Mouse (Mus musculus) urinary bladder, postnatal 36 days (tissue): ENCODE data around the gene Rab6b.
A peak's percentile ranks its signal among the peaks of the same experiment; 100 is the strongest.

Source experiments
- DNase-seq, 2 experiments: peaks; one replicate each; pipeline ENCODE4 v3.0.0; 2022; ENCODE audit warnings: low spot score in 2 of 2, mixed read lengths in 1 of 2

The Rab6b gene

DNA sequence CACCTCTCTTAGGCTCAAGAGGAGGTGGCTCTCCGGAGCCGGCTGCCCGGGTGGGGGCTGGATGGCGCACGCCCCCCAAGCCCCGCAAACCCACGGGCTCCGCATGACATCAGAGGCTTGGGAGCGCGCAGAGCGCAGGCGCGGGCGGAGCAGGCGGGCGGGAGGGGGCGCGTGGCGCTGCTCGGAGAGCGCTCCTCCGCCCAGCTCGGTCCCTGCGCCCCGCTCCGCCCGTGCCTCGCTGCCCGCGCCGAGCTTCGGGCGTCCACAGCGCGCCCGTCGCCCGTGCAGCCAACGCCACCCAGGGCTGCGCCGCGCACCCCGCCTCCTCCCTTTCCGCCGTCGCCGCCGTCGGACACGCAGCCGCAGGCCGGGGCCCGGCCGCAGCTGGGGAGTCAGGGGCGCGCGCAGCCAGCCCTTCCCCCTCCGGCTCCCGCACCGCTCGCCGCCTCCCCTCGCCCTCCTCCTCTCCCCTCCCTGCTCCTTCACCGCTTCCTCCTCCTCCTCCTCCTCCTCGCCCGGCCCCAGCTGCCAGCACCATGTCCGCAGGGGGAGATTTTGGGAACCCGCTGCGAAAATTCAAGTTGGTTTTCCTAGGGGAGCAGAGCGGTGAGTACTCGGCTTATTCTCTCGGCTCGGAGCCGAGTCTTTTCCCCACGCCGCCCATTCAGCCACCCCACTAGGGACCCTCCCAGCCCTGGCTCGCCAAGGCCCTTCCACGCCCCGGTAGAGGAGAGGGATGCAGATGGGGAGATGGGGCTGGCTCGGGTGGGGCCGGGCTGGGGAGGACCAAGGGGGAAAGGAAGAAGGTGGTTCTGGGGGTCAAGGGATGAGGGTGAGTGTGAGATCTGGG lies at the start of gene Rab6b:
Rab6b (plus strand) TSS at position 167 of the 850 bp plus-strand sequence.
- no peak for DNase-seq

DNA sequence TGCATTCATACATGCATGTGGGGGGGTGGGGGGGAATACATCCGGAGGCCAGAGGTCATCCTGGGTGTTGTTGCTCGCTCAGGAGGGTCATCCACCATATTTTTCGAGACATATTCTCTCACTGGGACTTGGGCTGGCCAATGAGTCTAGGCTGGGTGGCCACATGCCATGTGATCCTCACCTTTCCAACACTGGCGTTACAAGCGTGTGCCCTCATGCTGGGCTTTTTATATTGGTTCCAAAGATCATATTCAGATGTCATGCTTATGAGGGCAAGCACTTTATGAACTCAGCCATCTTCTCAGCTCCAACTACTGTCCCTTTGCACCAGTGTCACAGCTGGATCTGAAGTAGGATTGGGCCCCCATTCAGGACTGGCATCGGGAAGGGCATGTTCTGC lies 48.0 kb upstream of the Rab6b start:
- DNase-seq, result no peak

DNA sequence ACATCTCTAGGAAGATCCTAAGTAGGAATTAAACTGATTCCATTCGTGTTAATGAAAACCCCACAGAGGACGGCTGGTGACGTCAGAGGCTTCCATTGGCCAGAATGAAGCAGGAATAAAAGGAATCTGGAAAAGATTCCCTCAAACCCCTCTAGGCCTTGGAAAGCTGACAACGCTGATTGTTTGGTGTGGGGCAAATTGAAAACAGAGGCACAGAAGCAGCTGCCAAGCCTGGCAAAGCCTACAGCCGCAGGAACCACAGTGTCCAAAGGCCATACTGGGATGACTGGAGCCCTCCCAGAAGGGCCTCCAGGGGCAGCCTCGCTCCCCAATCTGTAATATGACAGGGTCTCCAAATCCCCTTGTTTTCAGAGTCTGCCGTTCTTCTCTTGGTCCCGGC lies 44.7 kb upstream of the Rab6b start:
- DNase-seq, result no peak

DNA sequence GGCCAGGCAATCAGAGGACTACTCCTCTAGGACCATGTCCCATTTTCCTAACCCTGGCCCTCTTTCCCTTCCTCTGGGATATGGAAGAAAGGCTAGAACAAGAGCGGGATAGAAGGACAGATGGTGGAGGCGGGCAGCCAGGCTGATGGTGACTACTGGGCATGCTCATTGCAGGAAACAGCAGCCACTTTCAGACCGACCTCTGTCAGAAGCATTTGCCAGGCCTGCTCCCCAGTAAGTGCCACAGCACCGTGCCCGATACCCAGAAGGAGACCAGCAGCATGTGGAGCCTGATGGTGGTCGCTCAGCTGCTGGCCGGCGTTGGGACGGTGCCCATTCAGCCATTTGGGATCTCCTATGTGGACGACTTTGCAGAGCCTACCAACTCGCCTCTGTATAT lies 43.9 kb upstream of the Rab6b start:
- no peak for DNase-seq

DNA sequence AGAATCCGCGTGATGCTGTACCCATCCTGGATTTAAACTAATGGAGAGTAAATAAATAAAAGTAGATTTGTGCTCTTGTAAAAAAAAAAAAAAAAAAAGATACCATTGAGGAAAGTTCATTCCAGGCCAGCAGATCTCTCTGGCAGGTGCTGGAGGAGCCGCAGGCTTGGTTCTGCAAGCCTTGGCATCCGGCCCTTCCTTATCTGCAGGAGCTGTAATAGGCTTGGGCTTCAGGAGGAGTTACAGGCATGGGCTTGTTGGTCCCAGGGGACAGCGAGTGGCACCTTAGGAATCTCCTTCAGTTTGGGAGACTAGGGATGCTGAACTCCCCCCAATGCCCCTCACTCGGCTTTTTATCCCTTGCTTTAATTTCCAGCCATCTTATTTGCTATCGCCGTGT lies 42.8 kb upstream of the Rab6b start:
- DNase-seq, result no peak

DNA sequence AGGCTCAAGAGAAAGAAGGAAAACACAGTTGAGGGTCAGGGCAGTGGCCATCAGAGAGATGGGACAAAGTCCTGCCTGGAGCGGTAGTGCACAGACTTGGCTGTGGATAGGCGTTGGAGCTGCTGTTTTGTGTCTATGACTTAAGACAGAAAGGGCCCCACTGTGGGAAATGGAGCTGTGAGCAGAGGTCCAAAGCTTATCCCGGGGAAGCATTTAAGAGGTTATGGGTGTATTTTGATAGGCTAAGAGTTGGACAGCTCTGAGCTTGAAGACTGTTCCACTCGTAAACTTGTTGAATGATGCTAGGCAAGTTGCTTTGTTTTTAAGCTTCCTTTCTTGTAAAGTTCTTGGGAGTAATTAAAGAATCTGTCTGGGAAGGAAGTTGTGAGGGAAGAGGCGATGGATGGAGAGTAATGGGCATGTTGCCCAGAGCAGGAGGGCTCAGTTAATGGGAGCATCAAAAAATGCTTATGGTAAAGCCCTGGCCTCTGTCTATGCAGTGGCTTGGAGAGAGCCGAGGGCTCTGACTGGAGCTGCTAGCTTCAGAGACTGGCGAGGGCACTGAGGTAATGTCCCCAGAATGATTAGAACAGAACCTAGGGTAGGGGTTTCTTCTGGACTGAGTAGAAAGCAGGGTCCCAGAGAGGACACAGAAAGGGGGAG lies 39.9 kb upstream of the Rab6b start:
- no peak for DNase-seq

DNA sequence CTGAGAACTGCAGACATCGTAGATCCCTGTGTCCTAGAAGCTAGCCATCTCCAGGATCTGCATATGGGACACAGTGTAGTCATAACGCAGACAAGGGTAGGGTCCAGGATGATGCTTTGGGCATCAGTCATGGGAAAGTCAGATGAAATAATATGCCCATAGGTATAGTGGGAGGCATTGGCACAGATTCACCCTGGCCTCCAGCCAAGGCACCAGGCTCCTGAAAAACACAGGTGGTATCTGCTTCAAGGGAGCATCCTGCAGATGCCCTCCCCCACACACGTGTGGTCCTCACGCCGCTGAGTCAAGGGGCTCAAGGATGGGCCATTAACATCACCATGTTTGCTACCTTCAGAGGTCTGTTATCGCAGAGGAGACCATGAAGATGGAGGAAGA lies 39.4 kb upstream of the Rab6b start:
- no peak for DNase-seq

DNA sequence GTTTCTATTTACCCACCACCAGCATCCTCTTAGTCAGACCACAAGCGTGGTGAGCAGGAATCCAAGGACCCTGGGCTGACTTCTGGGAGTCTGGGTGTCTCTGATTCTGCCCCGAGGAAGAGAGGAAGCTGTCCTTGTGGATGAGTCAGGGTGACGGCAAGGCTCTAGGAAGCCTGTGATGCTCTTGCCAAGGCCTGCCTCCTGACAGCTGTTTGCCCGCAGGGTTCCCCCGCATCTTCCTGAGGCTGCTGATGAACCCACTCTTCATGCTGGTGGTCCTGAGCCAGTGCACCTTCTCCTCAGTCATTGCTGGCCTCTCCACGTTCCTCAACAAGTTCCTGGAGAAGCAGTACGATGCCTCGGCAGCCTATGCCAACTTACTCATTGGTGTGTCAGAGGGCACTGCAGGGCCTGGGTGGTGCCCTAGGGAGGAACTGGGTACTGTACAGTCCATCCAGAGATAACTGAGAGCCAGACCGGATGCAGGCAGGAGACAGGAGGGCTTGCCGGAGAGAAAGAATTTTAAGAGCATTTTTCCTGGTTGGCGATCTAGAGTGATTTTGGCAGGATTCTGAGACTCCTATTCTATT lies 38.6 kb upstream of the Rab6b start:
- DNase-seq, result no peak

DNA sequence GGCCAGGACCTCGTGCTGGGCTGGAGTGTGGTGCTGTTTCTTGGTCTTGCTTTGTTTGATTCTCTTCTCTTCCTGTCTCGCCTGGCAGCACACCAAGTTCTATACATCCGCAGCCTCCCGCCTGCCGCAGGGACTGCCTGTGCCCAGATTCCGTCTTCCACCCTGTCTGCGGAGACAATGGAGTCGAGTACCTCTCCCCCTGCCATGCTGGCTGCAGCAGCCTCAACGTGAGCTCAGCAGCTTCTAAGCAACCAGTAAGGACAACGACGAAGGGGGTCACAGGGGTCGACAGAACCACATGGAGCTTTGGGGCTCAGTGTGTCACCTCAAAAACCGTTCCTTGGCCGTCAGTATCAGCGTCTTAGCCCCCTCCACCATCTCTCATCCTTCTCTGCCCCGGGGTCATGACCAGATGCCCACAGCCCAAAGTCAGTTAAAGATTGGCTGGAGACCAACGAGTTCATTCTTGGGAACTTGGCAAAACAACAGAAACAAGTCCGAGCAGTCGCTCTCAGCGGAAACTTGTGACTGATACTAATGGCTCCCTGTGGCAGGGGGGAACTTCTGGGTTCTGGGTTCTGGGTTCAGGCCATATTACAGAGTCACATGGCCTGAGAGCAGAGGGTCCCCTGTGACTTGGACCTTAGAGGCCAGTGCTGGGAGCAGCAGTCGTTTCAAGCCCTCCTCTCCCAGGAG lies 34.6 kb upstream of the Rab6b start:
- DNase-seq, result no peak

DNA sequence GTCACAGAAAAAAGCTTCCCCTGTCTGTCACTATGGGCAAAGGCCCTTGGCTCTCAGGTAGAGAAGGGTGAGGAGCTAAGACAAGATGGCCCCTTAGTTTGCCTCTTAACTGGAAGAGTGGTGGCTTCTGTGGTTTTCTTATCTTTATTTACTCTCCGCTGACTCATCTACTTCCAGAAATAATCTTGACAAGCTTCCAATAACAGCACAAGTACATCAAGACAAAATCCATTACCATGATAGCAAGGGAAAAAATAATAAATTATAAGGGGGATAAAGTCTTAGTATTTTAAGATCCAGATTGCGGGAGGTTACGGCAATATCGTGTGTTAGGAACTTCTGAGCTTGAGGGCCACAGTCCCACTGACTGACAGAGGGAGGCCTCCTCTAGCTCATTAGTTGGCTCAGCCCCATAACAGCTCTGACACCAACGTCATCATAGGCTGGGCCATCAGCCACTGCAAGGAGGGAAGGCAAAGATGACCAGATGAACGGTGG lies 33.3 kb upstream of the Rab6b start:
- DNase-seq, result no peak

DNA sequence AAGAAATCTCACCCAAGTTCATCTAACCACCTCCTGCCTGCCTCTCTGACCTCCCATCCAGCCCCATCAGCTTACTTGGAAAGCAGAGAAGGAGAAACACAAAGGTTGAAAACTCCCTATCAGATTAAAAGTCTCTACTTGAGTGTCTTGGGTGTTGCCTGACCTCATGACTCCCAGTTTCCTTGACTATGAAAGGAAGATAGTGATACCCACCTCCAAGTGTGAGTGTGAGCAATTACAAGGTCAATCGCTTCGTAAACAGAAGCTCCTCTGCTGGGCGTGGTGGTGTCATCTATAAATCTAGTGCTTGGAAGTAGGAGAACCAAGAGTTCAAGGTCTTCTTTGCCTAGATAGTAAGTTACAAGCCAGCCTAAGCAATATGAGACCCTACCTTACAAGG lies 31.4 kb upstream of the Rab6b start:
- no peak for DNase-seq

DNA sequence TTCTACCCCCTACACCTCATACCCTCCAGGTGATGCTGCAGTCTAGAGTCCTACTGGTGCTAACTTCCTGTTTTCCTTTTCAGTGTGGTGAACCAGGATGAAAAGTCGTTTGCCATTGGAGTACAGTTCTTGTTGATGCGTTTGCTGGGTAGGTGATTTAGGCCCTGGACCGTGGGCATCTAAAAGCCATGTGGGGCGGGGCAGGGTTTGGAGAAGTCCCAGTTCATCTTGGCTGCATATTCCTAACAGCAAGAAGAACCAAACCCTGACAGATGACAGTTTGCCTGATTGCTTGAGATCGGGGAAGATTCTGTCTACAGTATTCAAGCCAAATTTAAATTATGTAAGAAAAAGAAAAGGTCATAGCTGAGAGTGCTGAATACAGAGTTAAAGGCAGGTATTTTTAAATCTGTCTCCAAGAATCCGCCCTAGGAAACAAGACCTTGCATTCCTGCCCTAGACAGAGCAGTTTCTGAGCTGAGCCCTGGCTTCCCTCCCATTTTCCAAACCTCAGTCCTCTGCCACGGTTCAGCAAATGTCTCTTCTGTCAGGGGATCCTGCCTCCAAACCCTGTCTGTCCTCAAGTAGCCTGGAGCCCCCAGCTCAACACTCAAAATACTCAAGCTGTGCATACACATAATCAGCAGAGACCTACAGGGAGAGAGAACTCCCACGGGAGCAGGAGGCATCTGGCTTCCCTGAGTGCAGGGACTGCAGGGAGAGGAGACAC lies 29.2 kb upstream of the Rab6b start:
- no peak for DNase-seq

DNA sequence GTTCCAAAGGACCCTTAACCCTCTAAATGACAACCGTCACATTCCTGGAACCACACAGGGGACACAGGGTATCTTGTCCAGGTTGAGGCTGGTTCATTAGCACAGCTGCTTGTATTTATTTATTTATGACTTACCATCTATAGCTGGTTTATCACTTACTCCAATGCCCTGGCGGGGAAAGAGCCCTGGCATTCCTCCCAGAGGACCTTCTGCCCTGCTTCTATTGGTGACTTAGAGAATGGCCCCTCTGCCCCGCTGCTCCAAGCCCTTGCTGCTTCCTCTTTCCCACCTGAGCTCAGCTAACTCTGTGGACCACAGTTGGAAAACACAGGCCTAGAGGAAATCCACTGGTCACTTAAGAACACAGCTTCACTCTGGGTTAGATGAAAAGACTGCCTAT lies 28.2 kb upstream of the Rab6b start:
- no peak for DNase-seq

DNA sequence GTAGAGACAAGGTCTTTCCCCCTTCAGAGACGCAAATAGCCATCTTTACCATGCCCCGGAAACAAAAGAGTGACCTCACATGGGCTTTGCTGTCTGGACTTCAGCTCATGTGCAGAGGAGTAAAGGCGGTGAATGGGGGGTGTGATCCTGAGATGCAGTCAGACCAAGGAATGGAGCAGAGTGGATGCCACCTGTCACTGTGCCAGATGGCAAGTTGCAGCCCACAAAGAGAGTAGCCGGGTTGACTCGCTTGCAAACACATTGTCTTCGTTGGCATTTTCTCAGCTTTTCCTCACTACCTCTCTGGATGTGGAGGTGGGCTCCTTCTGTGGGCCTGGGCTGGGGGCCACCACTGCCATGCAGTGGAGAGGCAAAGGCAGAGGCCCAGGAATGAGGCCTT lies 24.9 kb upstream of the Rab6b start:
- DNase-seq, result no peak

DNA sequence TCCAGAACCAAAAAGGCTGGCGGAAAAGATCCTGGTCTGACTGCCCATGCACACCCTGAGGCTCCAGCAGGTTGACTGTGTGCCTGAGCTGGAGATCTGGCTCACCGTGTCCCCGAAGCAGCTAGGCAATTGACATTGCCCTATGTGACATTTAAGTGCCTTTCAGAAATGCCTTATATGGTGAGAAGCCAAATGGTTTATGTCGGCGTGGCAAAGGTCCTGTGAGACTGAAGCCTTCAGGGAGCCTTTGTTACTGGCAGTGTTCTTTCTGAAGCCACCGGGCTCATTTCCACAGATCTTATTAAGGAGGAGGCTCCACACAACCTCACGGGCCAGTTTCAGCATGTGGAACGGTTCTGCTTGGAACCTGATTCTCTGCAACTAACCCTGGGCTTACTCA lies 24.3 kb upstream of the Rab6b start:
- no peak for DNase-seq

DNA sequence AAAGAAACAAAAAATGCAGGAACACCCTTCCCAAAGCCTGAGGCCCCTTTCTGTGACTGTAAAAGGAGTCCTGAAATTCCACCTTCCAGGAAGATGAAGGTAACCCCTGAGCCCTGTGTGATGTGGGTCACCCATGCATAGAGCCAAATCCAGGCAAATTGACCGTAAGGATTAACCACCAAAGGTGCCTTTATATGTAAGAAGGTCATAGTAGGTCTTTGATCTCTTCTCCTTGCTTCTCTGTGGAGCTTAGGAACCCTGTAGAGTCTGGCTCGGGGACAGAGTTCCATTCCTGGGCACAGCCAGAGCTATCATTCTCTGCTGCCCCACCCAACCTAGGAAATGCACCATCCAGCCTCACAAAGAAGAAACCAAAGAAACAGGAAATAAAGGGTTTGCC lies 22.9 kb upstream of the Rab6b start:
- no peak for DNase-seq

DNA sequence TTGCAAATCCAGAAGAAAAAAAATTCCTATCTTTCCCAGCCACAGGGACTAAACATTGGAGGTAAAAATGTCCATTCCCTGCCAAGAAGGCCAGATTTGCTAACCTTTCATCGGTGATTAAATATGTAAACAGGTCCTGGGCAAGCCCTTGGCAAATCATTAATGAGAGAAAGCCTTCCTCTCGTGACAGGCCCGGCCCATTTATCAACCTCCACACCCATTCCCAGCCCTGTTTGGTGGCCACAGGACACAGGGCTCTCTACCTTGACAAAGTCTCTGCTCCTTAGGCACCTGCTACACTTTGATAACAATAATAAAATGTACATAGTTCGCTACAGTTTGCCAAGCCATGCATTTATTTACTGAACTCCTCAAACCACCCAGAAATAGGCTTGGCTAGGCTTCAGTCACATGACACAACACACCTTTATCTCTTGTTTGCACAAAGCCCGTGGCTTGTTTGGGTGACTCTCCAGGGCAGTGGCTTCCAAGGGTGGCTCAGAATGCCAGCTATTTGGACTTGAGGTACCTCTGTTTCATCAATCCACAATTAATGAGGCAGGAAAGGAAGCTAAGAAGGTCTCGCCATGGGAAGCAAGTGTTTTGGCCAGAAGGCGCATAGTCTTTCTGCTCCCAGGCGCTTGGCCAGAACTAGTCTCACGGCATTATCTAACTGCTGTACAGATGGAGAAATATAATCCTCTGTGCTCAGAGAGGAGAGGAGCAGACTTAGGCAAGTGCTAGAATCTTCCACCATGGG lies 21.3 kb upstream of the Rab6b start:
- peak; percentile 60 to 61 for DNase-seq

DNA sequence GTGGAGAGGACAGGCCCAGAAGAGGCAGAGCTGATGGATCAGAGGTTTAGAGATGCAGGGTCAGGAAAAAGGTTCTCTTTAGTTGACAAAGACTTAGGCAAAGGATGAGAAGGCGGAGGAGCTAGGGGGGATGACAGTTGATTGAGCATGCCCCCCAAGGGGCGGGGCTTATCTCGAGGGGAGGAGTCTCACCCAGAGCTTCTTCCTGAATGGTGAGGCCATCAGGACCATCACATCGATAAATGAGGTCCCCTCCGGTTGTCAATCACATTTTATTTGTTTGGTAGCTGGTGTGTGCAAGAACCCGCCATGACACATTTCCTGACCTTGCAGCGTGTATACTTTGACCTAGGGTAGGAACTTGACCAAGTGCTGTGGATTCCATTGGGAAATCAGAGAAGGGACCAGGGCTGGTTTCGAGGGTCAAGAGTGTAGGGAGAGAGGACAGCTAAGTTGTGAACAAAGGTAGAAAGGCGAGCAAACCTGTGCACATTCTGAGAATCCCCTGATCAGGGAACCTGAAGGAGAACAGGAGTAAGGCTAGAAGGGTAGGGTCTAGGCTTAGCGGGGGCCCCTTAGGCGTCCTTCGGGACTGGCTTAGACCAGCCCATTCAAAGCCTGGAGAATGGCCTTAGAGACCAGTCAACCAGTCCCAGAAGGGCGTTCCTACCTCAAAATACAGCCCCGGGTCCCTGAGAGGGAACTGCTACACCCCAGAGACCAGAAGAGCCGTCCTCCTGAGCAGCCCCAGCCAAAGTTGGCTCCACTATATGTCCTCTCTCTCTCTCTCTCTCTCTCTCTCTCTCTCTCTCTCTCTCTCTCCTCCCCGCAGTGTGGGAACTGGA lies 20.3 kb upstream of the Rab6b start:
- DNase-seq, result no peak

DNA sequence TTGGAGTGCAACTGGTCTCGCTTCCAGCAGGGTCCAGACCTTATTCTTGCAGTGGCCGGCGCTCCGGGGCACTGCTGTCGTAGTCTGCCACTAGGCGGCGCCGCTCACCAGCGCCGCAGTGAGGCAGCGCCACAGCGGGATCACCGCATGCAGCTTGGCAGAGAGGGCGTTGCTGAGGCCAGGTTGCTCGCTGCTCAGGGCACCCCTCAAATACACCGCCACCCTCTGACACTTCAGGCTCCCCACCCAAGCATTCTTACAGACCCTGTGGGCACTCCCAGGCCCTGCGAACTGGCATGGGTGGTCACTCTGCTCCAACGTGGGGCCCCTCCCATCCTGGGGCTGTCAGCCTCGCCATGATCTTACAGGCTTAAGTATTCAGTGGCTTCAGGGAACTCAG lies 19.3 kb upstream of the Rab6b start:
- peak in 1 of 2 experiments; percentile 73 for DNase-seq

DNA sequence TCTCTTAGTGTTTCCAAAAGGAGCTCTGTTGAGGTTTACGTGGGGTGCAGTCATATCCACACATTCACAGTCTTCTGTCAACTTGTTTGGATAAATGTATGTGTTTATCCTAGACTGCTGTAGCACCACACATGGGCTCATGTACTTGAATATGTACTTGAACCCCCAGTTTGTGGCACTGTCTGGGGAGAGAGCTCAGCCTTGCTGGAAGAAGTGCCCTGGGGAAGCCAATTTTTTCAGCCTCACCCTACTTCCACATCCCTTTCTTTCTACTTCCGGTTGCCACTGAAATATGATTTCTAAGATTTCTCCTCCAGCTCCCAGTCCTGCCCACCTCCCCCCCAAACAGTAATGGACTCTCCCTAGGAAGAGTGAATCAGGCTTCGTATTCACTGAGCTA lies 17.9 kb upstream of the Rab6b start:
- no peak for DNase-seq
